Mouse (Mus musculus) lung, embryonic 15.5 days (tissue): ENCODE data around the gene Ptprh. TPM values are rescaled to one million over a fixed set of nuclear protein-coding genes. Genes with fewer than 3 reads are reported as not detected.
A peak's percentile ranks its signal among the peaks of the same experiment; 100 is the strongest.
"Not testable (repeated sequence)": the region's sequence is repeated elsewhere in the genome, so short reads cannot be mapped to it uniquely, and the experiment has no call there.

Experiments
- ATAC-seq: fragments of 200-750 bp; cut with Nextera tagmentation; 2 replicates; pipeline ENCODE4 v1.8.0; 2017; ENCODE audit warnings: moderate number of reproducible peaks, borderline replicate concordance; ENCODE audit not compliant: low FRiP score, low TSS enrichment; ENCODE audit errors: extremely low read depth
- H3K27ac ChIP-seq: fragments of 300-500 bp; sonication (generic); 2 replicates; pipeline ENCODE4 v1.5.1; 2015; ENCODE audit warnings: moderate library complexity, mild to moderate bottlenecking, inconsistent platforms
- H3K27me3 ChIP-seq: fragments of 300-500 bp; sonication (generic); 2 replicates; pipeline ENCODE4 v1.6.1; 2015; ENCODE audit warnings: inconsistent platforms
- H3K36me3 ChIP-seq: fragments of 300-500 bp; sonication (generic); 2 replicates; pipeline ENCODE4 v1.6.1; 2015; ENCODE audit warnings: inconsistent platforms
- H3K4me1 ChIP-seq: fragments of 300-500 bp; sonication (generic); 2 replicates; pipeline ENCODE4 v1.6.1; 2015; ENCODE audit warnings: inconsistent platforms
- H3K4me2 ChIP-seq: fragments of 300-500 bp; sonication (generic); 2 replicates; pipeline ENCODE4 v1.6.1; 2015; ENCODE audit warnings: inconsistent platforms, mild to moderate bottlenecking, moderate library complexity
- H3K4me3 ChIP-seq: fragments of 300-500 bp; sonication (generic); 2 replicates; pipeline ENCODE4 v1.5.1; 2015; ENCODE audit warnings: mild to moderate bottlenecking, inconsistent platforms
- H3K9ac ChIP-seq: fragments of 300-500 bp; sonication (generic); 2 replicates; pipeline ENCODE4 v1.6.1; 2015; ENCODE audit warnings: inconsistent platforms
- H3K9me3 ChIP-seq: fragments of 300-500 bp; sonication (generic); 2 replicates; pipeline ENCODE4 v1.6.1; 2016; ENCODE audit warnings: inconsistent platforms
- WGBS: fragments of 180-500 bp; shearing (Covaris S2); methylation state at CpG from one replicate; pipeline ENCODE4 v1.1.7; 2015; 5-methylcytosine and 5-hydroxymethylcytosine counted together
- polyA plus RNA-seq: library from polyadenylated mRNA; unstranded; fragments of >200 nt; fragmentation: Nextera tagmentation; extraction: Ambion mirVana; gene quantifications from 2 replicates; pipeline ENCODE4 v1.2.1, GENCODE M21; 2015

Ptprh gene
- polyA plus RNA-seq, 1 experiment from 2014 or later = not detected

GRCm38 (mm10) chr7:4597046-4597445 lies 6.8 kb downstream of the Ptprh start:
- H3K4me2 ChIP-seq, H3K36me3 ChIP-seq, H3K4me1 ChIP-seq, H3K9me3 ChIP-seq, H3K4me3 ChIP-seq, H3K27ac ChIP-seq, ATAC-seq, H3K9ac ChIP-seq, H3K27me3 ChIP-seq: not testable (repeated sequence)
- 61% methylated on average over 4 of the region's 4 CpGs for WGBS

- H3K4me2 ChIP-seq, H3K36me3 ChIP-seq, H3K27ac ChIP-seq, H3K27me3 ChIP-seq, ATAC-seq, H3K9ac ChIP-seq, H3K4me1 ChIP-seq, H3K4me3 ChIP-seq, H3K9me3 ChIP-seq: not testable (repeated sequence)
- 71% methylated on average over 3 of the region's 3 CpGs for WGBS
Observed at GRCm38 (mm10) chr7:4581481-4581880, 22.4 kb downstream of the Ptprh start.

GRCm38 (mm10) chr7:4572361-4572760 lies 31.5 kb downstream of the Ptprh start:
- H3K9me3 ChIP-seq, H3K4me2 ChIP-seq, H3K27ac ChIP-seq, H3K4me1 ChIP-seq, H3K36me3 ChIP-seq, H3K4me3 ChIP-seq, H3K9ac ChIP-seq, H3K27me3 ChIP-seq, ATAC-seq: not testable (repeated sequence)
- 51% methylated on average over 2 of the region's 2 CpGs for WGBS

GRCm38 (mm10) chr7:4562660-4563059 lies 41.2 kb downstream of the Ptprh start:
- no peak for ATAC-seq
- H3K36me3 ChIP-seq = no peaks in the 10 kb centered on the region
- H3K4me3 ChIP-seq = no peak overlapping the region
- H3K4me1 ChIP-seq = no peaks in the 10 kb centered on the region
- H3K9ac ChIP-seq = no peak overlapping the region
- H3K27me3 ChIP-seq = no peaks in the 10 kb centered on the region
- WGBS = 75% methylated on average over 3 of the region's 3 CpGs
- no peaks in the 10 kb centered on the region for H3K9me3 ChIP-seq
- no peak overlapping the region for H3K4me2 ChIP-seq
- no peak overlapping the region for H3K27ac ChIP-seq

GRCm38 (mm10) chr7:4557167-4557560 lies 46.7 kb downstream of the Ptprh start:
- WGBS = 55% methylated on average over 6 of the region's 6 CpGs
- Histone ChIP-seq H3K4me1 (no peaks in the 10 kb centered on the region), H3K9ac (no peak overlapping the region), H3K4me3 (no peak overlapping the region), H3K27me3 (0 out of 2 replicates have a peak, but pooled peaks cover 3% of the 10 kb centered on the region), H3K9me3 (no peaks in the 10 kb centered on the region), H3K4me2 (no peak overlapping the region), H3K36me3 (no peaks in the 10 kb centered on the region), H3K27ac (no peak overlapping the region)
- no peak for ATAC-seq

- no peaks in the 10 kb centered on the region for H3K36me3 ChIP-seq
- no peak overlapping the region for H3K4me2 ChIP-seq
- no peak overlapping the region for H3K27ac ChIP-seq
- no peaks in the 10 kb centered on the region for H3K9me3 ChIP-seq
- peak; percentile 73 for ATAC-seq
- no peaks in the 10 kb centered on the region for H3K4me1 ChIP-seq
- no peak overlapping the region for H3K4me3 ChIP-seq
- H3K9ac ChIP-seq = no peak overlapping the region
- 0 out of 2 replicates have a peak, but pooled peaks cover 3% of the 10 kb centered on the region for H3K27me3 ChIP-seq
- 22% methylated on average over 15 of the region's 15 CpGs for WGBS
Observed at GRCm38 (mm10) chr7:4556256-4557166, 47.3 kb downstream of the Ptprh start.

GRCm38 (mm10) chr7:4547221-4547641 lies 56.6 kb downstream of the Ptprh start, which contains the start of gene Syt5:
TSS of gene Syt5 (minus strand) at chr7:4547541.
- no peaks in the 10 kb centered on the region for H3K9me3 ChIP-seq
- peaks cover 4% of the 10 kb centered on the region; the same call in 1 of the 2 replicates for H3K27me3 ChIP-seq
- no peaks in the 10 kb centered on the region for H3K36me3 ChIP-seq
- peak; percentile 19; the same call in 1 of the 2 replicates for ATAC-seq
- H3K4me3 ChIP-seq = peak within 1 kb of the TSS; percentile 26
- H3K27ac ChIP-seq = no peak within 1 kb of the TSS
- peak within 1 kb of the TSS; percentile 67 for H3K4me2 ChIP-seq
- peaks cover 12% of the 10 kb centered on the region; the same call in 1 of the 2 replicates for H3K4me1 ChIP-seq
- H3K9ac ChIP-seq = peak within 1 kb of the TSS; percentile 30; the same call in 1 of the 2 replicates
- 4% methylated on average over 33 of the region's 33 CpGs for WGBS

GRCm38 (mm10) chr7:4546591-4547131 lies 57.2 kb downstream of the Ptprh start:
- Histone ChIP-seq H3K4me2 (peak overlapping the region; percentile 67), H3K9ac (no peak overlapping the region), H3K4me1 (peaks cover 12% of the 10 kb centered on the region; the same call in 1 of the 2 replicates), H3K27me3 (peaks cover 4% of the 10 kb centered on the region; the same call in 1 of the 2 replicates), H3K36me3 (no peaks in the 10 kb centered on the region), H3K4me3 (peak overlapping the region; percentile 26), H3K9me3 (no peaks in the 10 kb centered on the region), H3K27ac (no peak overlapping the region)
- ATAC-seq = peak; percentile 63; the same call in 1 of the 2 replicates
- 2% methylated on average over 26 of the region's 26 CpGs for WGBS

- Histone ChIP-seq H3K9ac (no peak overlapping the region), H3K9me3 (no peaks in the 10 kb centered on the region), H3K4me3 (0 out of 2 replicates have a peak overlapping the region, but pooled peaks have one; percentile 26), H3K27ac (no peak overlapping the region), H3K4me1 (peaks cover 12% of the 10 kb centered on the region; the same call in 1 of the 2 replicates), H3K27me3 (peaks cover 4% of the 10 kb centered on the region; the same call in 1 of the 2 replicates), H3K4me2 (peak overlapping the region; percentile 67; the same call in 1 of the 2 replicates), H3K36me3 (no peaks in the 10 kb centered on the region)
- WGBS = 70% methylated on average over 15 of the region's 15 CpGs
- no peak for ATAC-seq
Observed at GRCm38 (mm10) chr7:4546050-4546449, 57.8 kb downstream of the Ptprh start.

GRCm38 (mm10) chr7:4542013-4542412 lies 61.8 kb downstream of the Ptprh start:
- Histone ChIP-seq H3K9me3 (no peaks in the 10 kb centered on the region), H3K9ac (no peak overlapping the region), H3K4me1 (peaks cover 8% of the 10 kb centered on the region; the same call in 1 of the 2 replicates), H3K36me3 (no peaks in the 10 kb centered on the region), H3K4me3 (no peak overlapping the region), H3K27me3 (peaks cover 4% of the 10 kb centered on the region; the same call in 1 of the 2 replicates), H3K27ac (no peak overlapping the region), H3K4me2 (no peak overlapping the region)
- ATAC-seq = no peak
- WGBS = 33% methylated on average over 17 of the region's 17 CpGs

- no peak overlapping the region for H3K27ac ChIP-seq
- H3K4me3 ChIP-seq = no peak overlapping the region
- ATAC-seq = no peak
- 56% methylated on average over 5 of the region's 5 CpGs for WGBS
- H3K27me3 ChIP-seq = peaks cover under 1% of the 10 kb centered on the region; the same call in 1 of the 2 replicates
- peaks cover under 1% of the 10 kb centered on the region; the same call in 1 of the 2 replicates for H3K4me1 ChIP-seq
- H3K9ac ChIP-seq = no peak overlapping the region
- H3K36me3 ChIP-seq = no peaks in the 10 kb centered on the region
- no peak overlapping the region for H3K4me2 ChIP-seq
- no peaks in the 10 kb centered on the region for H3K9me3 ChIP-seq
Observed at GRCm38 (mm10) chr7:4541344-4541743, 62.5 kb downstream of the Ptprh start.

- H3K4me2 ChIP-seq = no peak overlapping the region
- H3K4me1 ChIP-seq = no peaks in the 10 kb centered on the region
- H3K27ac ChIP-seq = no peak overlapping the region
- no peak overlapping the region for H3K4me3 ChIP-seq
- no peaks in the 10 kb centered on the region for H3K9me3 ChIP-seq
- ATAC-seq = no peak
- 71% methylated on average over 2 of the region's 2 CpGs for WGBS
- no peak overlapping the region for H3K9ac ChIP-seq
- H3K36me3 ChIP-seq = no peaks in the 10 kb centered on the region
- H3K27me3 ChIP-seq = no peaks in the 10 kb centered on the region
Observed at GRCm38 (mm10) chr7:4539019-4539418, 64.8 kb downstream of the Ptprh start.
